Mouse (Mus musculus) small intestine, adult 2 months (tissue): ENCODE data around the gene Klhl18. TPM values are rescaled to one million over a fixed set of nuclear protein-coding genes. Genes with fewer than 3 reads are reported as not detected.

Experiments
- H3K27ac ChIP-seq: fragments of 200-500 bp; 2 replicates; pipeline ENCODE4 v1.5.1; 2012; ENCODE audit warnings: low read depth, low read length, control low read depth, inconsistent platforms; ENCODE audit not compliant: insufficient read depth
- H3K27me3 ChIP-seq: fragments of 200-500 bp; 2 replicates; pipeline ENCODE4 v1.6.1; 2012; ENCODE audit warnings: mild to moderate bottlenecking, moderate library complexity, low read length, inconsistent platforms; ENCODE audit not compliant: control insufficient read depth, insufficient read depth
- H3K36me3 ChIP-seq: fragments of 200-500 bp; 2 replicates; pipeline ENCODE4 v1.6.1; 2012; ENCODE audit warnings: mild to moderate bottlenecking, low read length, control low read depth, inconsistent platforms; ENCODE audit not compliant: control insufficient read depth, insufficient read depth
- H3K4me1 ChIP-seq: fragments of 200-500 bp; 2 replicates; pipeline ENCODE4 v1.6.1; 2012; ENCODE audit warnings: low read length, inconsistent platforms, mixed read lengths; ENCODE audit not compliant: control insufficient read depth, insufficient read depth, insufficient read length
- H3K4me3 ChIP-seq: fragments of 200-500 bp; 2 replicates; pipeline ENCODE4 v1.5.1; 2012; ENCODE audit warnings: low read depth, mild to moderate bottlenecking, control low read depth, inconsistent platforms, low read length, moderate library complexity
- CTCF ChIP-seq: fragments of 200-500 bp; IDR thresholded peaks from 2 replicates; pipeline ENCODE4 v1.5.1; 2012; ENCODE audit warnings: low read depth, mild to moderate bottlenecking, control low read depth, inconsistent platforms, low read length, moderate library complexity, mixed read lengths; ENCODE audit not compliant: insufficient replicate concordance, insufficient read length; ENCODE audit errors: extremely low read depth
- POLR2A ChIP-seq: fragments of 200-500 bp; IDR thresholded peaks from 2 replicates; pipeline ENCODE4 v1.6.1; 2012; ENCODE audit warnings: low read depth, mild to moderate bottlenecking, control low read depth, inconsistent platforms, low read length, moderate library complexity
- WGBS: fragments of 180-500 bp; shearing (Covaris S2); methylation state at CpG from one replicate; pipeline ENCODE4 v1.1.7; 2018; 5-methylcytosine and 5-hydroxymethylcytosine counted together
- polyA plus RNA-seq: library from polyadenylated mRNA; depleted of rRNA; stranded (reverse); fragments of >200 nt; gene quantifications from 2 replicates; pipeline ENCODE4 v1.2.3, GENCODE M21; 2012

The Klhl18 gene
- polyA plus RNA-seq, 1 experiment: 13.7 TPM

GRCm38 (mm10) chr9:110402731-110403130, 73.8 kb downstream of the Klhl18 start:
- peaks cover 11% of the 10 kb centered on the region for H3K4me1 ChIP-seq
- H3K4me3 ChIP-seq: no peak overlapping the region
- no peaks in the 10 kb centered on the region for H3K27me3 ChIP-seq
- peaks cover 4% of the 10 kb centered on the region; the same call in 1 of the 2 replicates for H3K36me3 ChIP-seq
- no peak for TF ChIP-seq POLR2A
- TF ChIP-seq CTCF: no peak
- WGBS: 86% methylated on average over 2 of the region's 2 CpGs
- no peak overlapping the region for H3K27ac ChIP-seq

DNA sequence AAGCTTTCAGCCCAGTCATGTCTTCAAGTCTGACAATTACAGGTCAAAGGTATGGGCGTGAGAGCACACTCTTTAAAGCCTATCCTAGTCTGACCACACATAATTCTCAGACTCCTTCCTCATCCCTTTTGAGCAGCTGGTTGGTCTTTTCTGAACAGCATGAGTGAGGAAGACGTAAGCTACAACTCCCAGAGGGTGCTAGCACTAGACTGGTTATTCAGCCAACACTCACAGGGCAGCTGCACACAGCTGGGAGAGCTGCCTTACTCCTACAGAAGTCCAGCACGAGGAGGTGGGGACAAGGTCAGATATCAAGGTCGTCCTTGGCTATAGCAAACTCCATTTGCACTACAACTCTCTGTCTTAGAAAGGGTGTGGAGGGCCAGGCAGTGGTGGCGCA, 75.8 kb downstream of the Klhl18 start:
- Histone ChIP-seq H3K36me3 (peaks cover 8% of the 10 kb centered on the region), H3K4me1 (peaks cover 7% of the 10 kb centered on the region; the same call in 1 of the 2 replicates), H3K27ac (no peak overlapping the region), H3K4me3 (no peak overlapping the region), H3K27me3 (no peaks in the 10 kb centered on the region)
- TF ChIP-seq POLR2A: no peak
- no peak for TF ChIP-seq CTCF
- WGBS: 60% methylated on average over 5 of the region's 5 CpGs

DNA sequence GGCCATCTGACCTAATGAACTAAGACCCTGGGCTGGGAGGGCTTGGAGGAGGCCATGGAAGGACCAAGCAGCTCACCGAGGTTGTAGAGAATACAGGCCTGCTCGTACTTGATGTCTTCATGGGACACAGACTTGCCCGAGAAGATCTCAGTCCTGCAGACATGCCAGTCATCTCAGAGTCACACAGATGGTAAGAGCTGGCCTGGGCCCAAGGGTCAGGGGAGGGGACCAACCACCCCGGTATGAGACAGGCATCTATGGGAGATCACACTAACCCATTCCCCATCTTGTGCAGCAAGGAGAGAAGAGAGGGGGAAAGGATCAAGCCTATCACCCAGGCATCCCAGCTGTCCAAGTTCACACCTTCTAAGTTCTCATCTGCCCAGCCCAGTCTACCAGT, 83.2 kb downstream of the Klhl18 start:
- peaks cover 44% of the 10 kb centered on the region for H3K36me3 ChIP-seq
- H3K4me3 ChIP-seq: no peak overlapping the region
- no peak overlapping the region for H3K27ac ChIP-seq
- no peaks in the 10 kb centered on the region for H3K27me3 ChIP-seq
- no peak for TF ChIP-seq POLR2A
- TF ChIP-seq CTCF: no peak
- 85% methylated on average over 4 of the region's 4 CpGs for WGBS
- no peaks in the 10 kb centered on the region for H3K4me1 ChIP-seq

DNA sequence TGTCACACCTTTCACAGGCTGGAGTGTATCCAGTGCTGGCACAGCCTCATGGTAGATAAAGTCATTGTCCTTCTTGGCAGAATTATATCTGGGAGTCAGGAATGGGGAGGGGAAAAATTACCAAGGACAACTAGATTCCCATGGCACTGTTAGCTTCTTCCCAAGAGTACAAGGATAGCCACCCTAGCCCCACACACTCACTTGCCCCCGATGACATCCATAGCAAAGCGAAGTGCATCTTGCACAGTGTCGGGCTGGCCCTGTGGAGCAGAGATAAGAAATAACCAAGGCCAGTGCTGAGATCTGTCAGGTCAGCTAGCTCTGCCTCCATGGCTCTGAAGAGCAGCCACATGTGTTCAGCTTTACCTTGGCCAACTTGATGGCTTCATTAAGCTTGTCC, 85.7 kb downstream of the Klhl18 start:
- Histone ChIP-seq H3K27me3 (no peaks in the 10 kb centered on the region), H3K36me3 (peaks cover 59% of the 10 kb centered on the region), H3K4me1 (no peaks in the 10 kb centered on the region), H3K4me3 (no peak overlapping the region), H3K27ac (no peak overlapping the region)
- TF ChIP-seq POLR2A (no peak), CTCF (no peak)
- WGBS: 92% methylated on average over 3 of the region's 3 CpGs

GRCm38 (mm10) chr9:110388011-110388410, 88.5 kb downstream of the Klhl18 start:
- no peaks in the 10 kb centered on the region for H3K27me3 ChIP-seq
- 94% methylated on average over 7 of the region's 7 CpGs for WGBS
- H3K4me3 ChIP-seq: no peak overlapping the region
- peaks cover 82% of the 10 kb centered on the region for H3K36me3 ChIP-seq
- H3K4me1 ChIP-seq: no peaks in the 10 kb centered on the region
- TF ChIP-seq POLR2A: no peak
- no peak for TF ChIP-seq CTCF
- H3K27ac ChIP-seq: no peak overlapping the region

GRCm38 (mm10) chr9:110384369-110384929, 92.0 kb downstream of the Klhl18 start:
- H3K27me3 ChIP-seq: no peaks in the 10 kb centered on the region
- no peak overlapping the region for H3K4me3 ChIP-seq
- WGBS: 83% methylated on average over 7 of the region's 7 CpGs
- TF ChIP-seq POLR2A (no peak), CTCF (no peak)
- H3K4me1 ChIP-seq: no peaks in the 10 kb centered on the region
- no peak overlapping the region for H3K27ac ChIP-seq
- peaks cover 85% of the 10 kb centered on the region for H3K36me3 ChIP-seq

DNA sequence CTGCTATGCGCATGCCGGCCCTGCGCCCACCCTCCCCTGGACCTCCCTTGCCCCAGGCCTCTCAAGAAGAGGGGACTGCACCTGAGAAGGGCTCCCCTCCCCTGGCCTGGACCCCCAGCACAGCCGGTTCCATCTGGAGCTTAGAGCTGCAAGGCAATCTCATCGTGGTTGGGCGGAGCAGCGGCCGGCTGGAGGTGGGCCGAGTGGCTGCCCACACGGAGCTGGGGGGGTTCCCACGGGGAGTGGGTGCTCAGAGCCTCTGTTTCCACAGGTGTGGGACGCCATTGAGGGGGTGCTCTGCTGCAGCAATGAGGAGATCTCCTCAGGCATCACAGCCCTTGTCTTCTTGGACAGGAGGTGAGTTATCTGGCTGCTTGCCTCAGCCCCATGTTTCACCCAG, 95.2 kb downstream of the Klhl18 start:
- no peak for TF ChIP-seq POLR2A
- TF ChIP-seq CTCF: no peak
- Histone ChIP-seq H3K27ac (no peak overlapping the region), H3K4me1 (no peaks in the 10 kb centered on the region), H3K4me3 (no peak overlapping the region), H3K27me3 (no peaks in the 10 kb centered on the region), H3K36me3 (peaks cover 79% of the 10 kb centered on the region)
- WGBS: 86% methylated on average over 12 of the region's 12 CpGs

DNA sequence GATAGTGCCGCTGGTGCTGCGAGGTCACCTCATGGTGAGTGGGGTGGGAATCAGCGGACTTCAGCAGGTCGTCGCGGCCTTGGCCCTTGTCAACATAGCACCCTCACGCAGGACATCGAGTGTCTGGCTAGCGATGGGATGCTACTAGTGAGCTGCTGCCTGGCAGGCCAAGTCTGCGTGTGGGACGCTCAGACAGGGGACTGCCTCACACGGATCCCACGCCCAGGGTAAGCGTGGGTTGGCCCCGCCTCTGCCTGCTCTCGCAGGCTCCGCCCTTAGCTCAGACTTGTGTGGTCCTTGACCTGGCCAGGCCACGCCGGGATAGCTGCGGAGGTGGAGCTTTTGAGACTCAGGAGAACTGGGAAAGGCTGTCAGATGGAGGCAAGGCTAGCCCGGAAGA, 95.8 kb downstream of the Klhl18 start:
- no peak for TF ChIP-seq CTCF
- no peak for TF ChIP-seq POLR2A
- Histone ChIP-seq H3K27ac (no peak overlapping the region), H3K4me1 (no peaks in the 10 kb centered on the region), H3K36me3 (peaks cover 74% of the 10 kb centered on the region), H3K4me3 (no peak overlapping the region), H3K27me3 (no peaks in the 10 kb centered on the region)
- WGBS: 61% methylated on average over 21 of the region's 21 CpGs
